9 mouse cellular contexts compared by ENCODE assay signal in the genomic region with DNA sequence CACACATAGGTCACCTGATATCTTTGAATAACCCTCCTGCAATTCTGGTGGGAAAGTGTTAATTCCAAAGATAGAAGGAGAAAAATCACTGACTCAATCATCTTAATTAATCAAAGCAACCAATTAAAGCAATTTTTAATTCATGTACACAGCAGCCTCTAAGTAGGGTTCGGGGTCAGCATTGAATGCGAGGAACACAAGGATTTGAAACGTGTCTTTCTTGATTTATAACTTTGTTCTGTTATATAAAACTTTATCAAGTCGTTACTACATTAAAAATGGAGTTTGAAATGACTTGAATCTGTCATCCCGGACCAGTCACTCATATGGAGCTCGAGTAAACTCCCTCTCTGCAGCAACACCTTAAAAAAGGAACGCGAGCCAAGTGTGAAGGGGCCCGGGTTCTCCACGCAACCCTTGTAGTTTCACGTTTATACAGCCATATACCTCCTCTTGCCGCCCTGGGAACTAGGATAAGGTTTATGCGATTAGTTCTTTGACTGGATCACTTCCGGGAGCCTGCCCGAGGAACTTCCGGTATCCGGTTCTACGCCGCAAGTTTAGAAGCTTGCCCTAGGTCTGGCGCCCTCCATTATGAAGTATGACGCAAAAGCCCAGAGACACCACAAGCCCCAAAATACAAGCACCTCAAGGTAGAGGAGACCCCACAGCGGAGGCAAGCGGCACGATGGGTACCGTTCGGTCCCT. TPM values are rescaled to one million over a fixed set of nuclear protein-coding genes. Genes with fewer than 3 reads are reported as not detected.
DNase-seq lines count a peak whose midpoint lies in the region; ATAC-seq and TF ChIP-seq lines count a peak whose summit lies in the region.
"Had no signal": no experiment of that assay in that cellular context is flagged by ENCODE, and none has a peak within 500 bp of the region (broad histone marks: within the 10 kb centered on the region; RNA-seq: fewer than 3 reads in every experiment).

No protein-coding gene starts in this region.

- H3K4me1 ChIP-seq in bone marrow, adult 2 months (ENCODE audit: control insufficient read depth, insufficient read depth, low read length): no peaks in the 10 kb centered on the region; the same call in 1 of the 2 replicates
- peaks cover 10% of the 10 kb centered on the region for H3K4me1 ChIP-seq in forebrain, embryonic 15.5 days
- H3K4me1 ChIP-seq in limb, embryonic 13.5 days: peaks cover 12% of the 10 kb centered on the region
- peaks cover 14% of the 10 kb centered on the region for H3K4me1 ChIP-seq in midbrain, embryonic 13.5 days (replicated peaks)

- TF ChIP-seq POLR2A in bone marrow, adult 2 months (IDR thresholded peaks at IDR 0.05; ENCODE audit: borderline replicate concordance, control insufficient read depth, low read depth, low read length): no peak

- peak overlapping the region; percentile 64 for H3K4me2 ChIP-seq in forebrain, embryonic 15.5 days (replicated peaks)
- H3K4me2 ChIP-seq in limb, embryonic 13.5 days (replicated peaks): peak overlapping the region; percentile 68
- peak overlapping the region; percentile 61 for H3K4me2 ChIP-seq in midbrain, embryonic 13.5 days (replicated peaks)

- H3K9me3 ChIP-seq in forebrain, embryonic 15.5 days: no peaks in the 10 kb centered on the region
- H3K9me3 ChIP-seq in limb, embryonic 13.5 days: no peaks in the 10 kb centered on the region
- no peaks in the 10 kb centered on the region for H3K9me3 ChIP-seq in midbrain, embryonic 13.5 days

- H3K4me3 ChIP-seq in bone marrow, adult 2 months (replicated peaks; ENCODE audit: control insufficient read depth, low read depth, low read length): peak overlapping the region; percentile 86
- peak overlapping the region; percentile 69 for H3K4me3 ChIP-seq in forebrain, embryonic 15.5 days
- H3K4me3 ChIP-seq in limb, embryonic 13.5 days: peak overlapping the region; percentile 54
- peak overlapping the region; percentile 43 for H3K4me3 ChIP-seq in midbrain, embryonic 13.5 days (replicated peaks)

- peak overlapping the region; percentile 70 for H3K9ac ChIP-seq in forebrain, embryonic 15.5 days (replicated peaks)
- peak overlapping the region; percentile 71 for H3K9ac ChIP-seq in limb, embryonic 13.5 days
- peak overlapping the region; percentile 67 for H3K9ac ChIP-seq in midbrain, embryonic 13.5 days (replicated peaks)

- peak; percentile 90 for ATAC-seq in forebrain, embryonic 15.5 days (replicated peaks)
- peak; percentile 73 for ATAC-seq in inflammation-experienced regulatory T-cells, adult 6 months
- peak; percentile 87 for ATAC-seq in limb, embryonic 13.5 days (ENCODE audit: low FRiP score, low read depth)
- ATAC-seq in midbrain, embryonic 13.5 days: no peak

- DNase-seq in layer of hippocampus, adult 11-12 months (ENCODE audit: low spot score): peak; percentile 92
- no peak for DNase-seq in layer of hippocampus, postnatal 10 days (ENCODE audit: low spot score in 2 of 2)
- peak; percentile 88 for DNase-seq in thymus, postnatal 14 days

- H3K27me3 ChIP-seq in forebrain, embryonic 15.5 days: no peaks in the 10 kb centered on the region
- no peaks in the 10 kb centered on the region for H3K27me3 ChIP-seq in limb, embryonic 13.5 days
- no peaks in the 10 kb centered on the region for H3K27me3 ChIP-seq in midbrain, embryonic 13.5 days

- no peak for TF ChIP-seq CTCF in bone marrow, adult 2 months (IDR thresholded peaks at IDR 0.05; ENCODE audit: control insufficient read depth, insufficient read depth, low read length)

- 5% methylated on average over 26 of the region's 26 CpGs for WGBS in bone marrow, adult 2 months
- WGBS in forebrain, embryonic 15.5 days: 13% methylated on average over 26 of the region's 26 CpGs
- WGBS in limb, embryonic 13.5 days: 10% methylated on average over 26 of the region's 26 CpGs
- 13% methylated on average over 26 of the region's 26 CpGs for WGBS in midbrain, embryonic 13.5 days

- peak overlapping the region; percentile 99 for H3K27ac ChIP-seq in bone marrow, adult 2 months (ENCODE audit: control insufficient read depth, insufficient read depth, low read depth, low read length, poor library complexity)
- peak overlapping the region; percentile 99 for H3K27ac ChIP-seq in forebrain, embryonic 15.5 days (replicated peaks)
- peak overlapping the region; percentile 98 for H3K27ac ChIP-seq in limb, embryonic 13.5 days
- H3K27ac ChIP-seq in midbrain, embryonic 13.5 days: peak overlapping the region; percentile 97

- H3K36me3 ChIP-seq in forebrain, embryonic 15.5 days: no peaks in the 10 kb centered on the region
- H3K36me3 ChIP-seq in limb, embryonic 13.5 days: no peaks in the 10 kb centered on the region
- no peaks in the 10 kb centered on the region for H3K36me3 ChIP-seq in midbrain, embryonic 13.5 days

RNA-seq across cellular contexts. Expression of a gene that starts 17.0 kb away (rescaled TPM):
- total RNA-seq in layer of hippocampus, postnatal 10 days (2021): 10 to 100 TPM; 26.4 to 29.1 TPM
- polyA plus RNA-seq in bone marrow, adult 2 months (2011; ENCODE audit: insufficient read depth, insufficient read length, low replicate concordance, missing spikeins): 0.57 and 1.3 TPM in 2 replicates
- polyA plus RNA-seq in forebrain, embryonic 15.5 days (2015; fragmentation: Nextera tagmentation; extraction: Ambion mirVana): 14.3 and 16.2 TPM in 2 replicates
- 1 to 10 TPM; 4.5 to 6.2 (median 4.9) TPM for polyA plus RNA-seq in inflammation-experienced regulatory T-cells, adult 6 months (2017; shearing (Covaris generic))
- polyA plus RNA-seq in limb, embryonic 13.5 days (2015; fragmentation: Nextera tagmentation; extraction: Ambion mirVana): 14.4 and 16.3 TPM in 2 replicates
- 10.7 and 15.4 TPM in 2 replicates for polyA plus RNA-seq in midbrain, embryonic 13.5 days (2015; fragmentation: Nextera tagmentation; extraction: Ambion mirVana)

RNA-seq across cellular contexts. Expression of a gene that starts 21.3 kb away (rescaled TPM):
- 100 to 1,000 TPM; 157 to 164 TPM for total RNA-seq in layer of hippocampus, postnatal 10 days (2021)
- 200 and 242 TPM in 2 replicates for polyA plus RNA-seq in bone marrow, adult 2 months (2011; ENCODE audit: insufficient read depth, insufficient read length, low replicate concordance, missing spikeins)
- 376 and 385 TPM in 2 replicates for polyA plus RNA-seq in forebrain, embryonic 15.5 days (2015; fragmentation: Nextera tagmentation; extraction: Ambion mirVana)
- 1,000 to 10,000 TPM in 1 of 3 experiments, 100 to 1,000 TPM in 2; 776 to 1,009 (median 841) TPM for polyA plus RNA-seq in inflammation-experienced regulatory T-cells, adult 6 months (2017; shearing (Covaris generic))
- 668 and 681 TPM in 2 replicates for polyA plus RNA-seq in limb, embryonic 13.5 days (2015; fragmentation: Nextera tagmentation; extraction: Ambion mirVana)
- 361 and 363 TPM in 2 replicates for polyA plus RNA-seq in midbrain, embryonic 13.5 days (2015; fragmentation: Nextera tagmentation; extraction: Ambion mirVana)

RNA-seq across cellular contexts. Expression of a gene that starts 37.9 kb away (rescaled TPM):
- total RNA-seq in layer of hippocampus, postnatal 10 days (2021): 10 to 100 TPM; 55.3 to 63.8 TPM
- 7.2 and 8.3 TPM in 2 replicates for polyA plus RNA-seq in bone marrow, adult 2 months (2011; ENCODE audit: insufficient read depth, insufficient read length, low replicate concordance, missing spikeins)
- polyA plus RNA-seq in forebrain, embryonic 15.5 days (2015; fragmentation: Nextera tagmentation; extraction: Ambion mirVana): 216 and 224 TPM in 2 replicates
- 10 to 100 TPM; 26.8 to 35.7 (median 33.1) TPM for polyA plus RNA-seq in inflammation-experienced regulatory T-cells, adult 6 months (2017; shearing (Covaris generic))
- 183 and 189 TPM in 2 replicates for polyA plus RNA-seq in limb, embryonic 13.5 days (2015; fragmentation: Nextera tagmentation; extraction: Ambion mirVana)
- polyA plus RNA-seq in midbrain, embryonic 13.5 days (2015; fragmentation: Nextera tagmentation; extraction: Ambion mirVana): 147 and 153 TPM in 2 replicates

RNA-seq across cellular contexts. Expression of a gene that starts 58.6 kb away (rescaled TPM):
- not detected for total RNA-seq in layer of hippocampus, postnatal 10 days (2021)
- not detected in 2 replicates for polyA plus RNA-seq in bone marrow, adult 2 months (2011; ENCODE audit: insufficient read depth, insufficient read length, low replicate concordance, missing spikeins)
- polyA plus RNA-seq in forebrain, embryonic 15.5 days (2015; fragmentation: Nextera tagmentation; extraction: Ambion mirVana): 2.0 and 4.0 TPM in 2 replicates
- polyA plus RNA-seq in inflammation-experienced regulatory T-cells, adult 6 months (2017; shearing (Covaris generic)): 10 to 100 TPM in 2 of 3 experiments, 1 to 10 TPM in 1; 6.1 to 16.1 (median 10.9) TPM
- polyA plus RNA-seq in limb, embryonic 13.5 days (2015; fragmentation: Nextera tagmentation; extraction: Ambion mirVana): 2.7 and 4.7 TPM in 2 replicates
- 5.2 TPM in 2 replicates for polyA plus RNA-seq in midbrain, embryonic 13.5 days (2015; fragmentation: Nextera tagmentation; extraction: Ambion mirVana)
- total RNA-seq: gastrocnemius, postnatal 36 days had no signal

Comparison
In these comparisons a context has a peak if more than half of its experiments do, and no peak if none do; other contexts are left out.
1. DNase-seq: peak in layer of hippocampus, adult 11-12 months (single experiment) and thymus, postnatal 14 days (single experiment); none in layer of hippocampus, postnatal 10 days (0 of 2).
2. Peak in every context shown above with its lines, with median percentiles within 50 percentile points of each other: H3K27ac ChIP-seq, H3K4me3 ChIP-seq, H3K4me2 ChIP-seq and H3K9ac ChIP-seq.